Mouse (Mus musculus) frontal cortex, postnatal 14 days (tissue): ENCODE data around the gene Tmbim1.
A peak's percentile ranks its signal among the peaks of the same experiment; 100 is the strongest.

Experiments used
- DNase-seq, 2 experiments: peaks; one replicate each; pipeline ENCODE4 v3.0.0; 2022; ENCODE audit warnings: low spot score in 2 of 2

Tmbim1 gene

DNA sequence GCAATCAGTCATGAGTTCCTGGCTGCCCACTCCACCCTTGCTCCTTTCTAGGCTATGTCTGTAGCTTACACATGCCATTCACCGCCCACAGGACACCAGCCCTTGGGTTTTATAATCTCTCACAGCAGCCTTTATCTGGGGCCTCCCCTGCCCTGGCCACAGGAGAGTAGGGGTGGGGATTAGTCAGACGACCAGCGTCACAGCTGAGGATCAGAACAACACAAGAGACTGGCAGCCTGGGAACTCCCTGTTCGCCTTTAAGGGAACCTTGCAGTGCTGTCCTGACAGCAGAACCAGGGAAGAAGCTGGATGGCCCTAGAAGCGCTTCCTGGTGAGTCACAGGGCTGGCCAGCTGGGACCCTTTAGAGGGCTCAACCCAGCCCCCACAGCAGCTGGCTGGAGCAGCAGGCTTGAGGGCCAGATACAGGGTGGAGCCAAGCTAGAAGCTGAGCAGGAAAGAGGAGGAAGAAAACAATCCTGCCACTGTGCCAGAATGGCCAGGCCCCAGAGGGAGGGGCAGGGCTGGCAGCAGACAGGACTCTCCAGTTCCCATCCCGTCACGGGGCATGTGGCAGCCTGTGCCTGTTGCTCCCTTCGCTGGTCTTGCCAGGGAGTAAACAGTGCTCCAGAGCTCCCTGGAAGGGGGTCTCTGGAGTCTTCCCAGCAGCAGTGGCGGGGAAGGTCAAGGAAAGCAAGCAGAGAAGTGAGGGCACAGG, 9.8 kb downstream of the Tmbim1 start:
- peak; percentile 63 to 85 for DNase-seq

DNA sequence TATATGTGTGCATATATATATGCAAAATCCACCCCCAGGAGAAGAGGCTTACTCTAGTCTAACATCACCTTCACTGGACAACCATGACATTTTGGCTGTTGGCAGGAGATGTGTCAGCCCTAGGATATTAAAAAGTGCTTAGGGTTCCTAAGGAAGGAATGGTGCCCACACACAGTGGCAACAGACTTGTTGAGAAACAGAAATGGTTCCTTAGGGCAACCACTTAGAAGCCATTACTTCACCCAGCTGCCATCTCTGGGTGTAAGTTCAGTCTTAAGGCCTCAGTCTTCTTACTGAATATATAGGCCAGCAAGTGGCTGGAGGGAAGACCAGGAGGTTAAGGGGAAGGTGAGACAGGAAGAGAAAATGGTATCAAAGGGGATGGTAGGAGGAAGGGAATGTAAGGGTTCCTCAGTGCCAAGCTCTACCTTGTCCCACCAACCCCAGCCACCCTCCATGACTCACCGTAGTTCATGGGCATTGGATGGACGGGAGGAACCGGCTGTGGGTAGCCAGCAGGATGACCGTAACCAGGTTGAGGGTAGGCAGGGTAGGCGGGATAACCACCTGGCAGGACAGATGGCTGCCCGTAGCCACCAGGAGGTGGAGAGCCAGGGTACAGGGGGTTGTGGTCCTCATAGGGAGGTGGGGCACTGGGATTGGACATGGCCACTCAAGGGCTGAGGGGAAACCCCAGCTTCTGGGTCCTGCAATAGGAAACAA, 10.5 kb downstream of the Tmbim1 start:
- no peak for DNase-seq

DNA sequence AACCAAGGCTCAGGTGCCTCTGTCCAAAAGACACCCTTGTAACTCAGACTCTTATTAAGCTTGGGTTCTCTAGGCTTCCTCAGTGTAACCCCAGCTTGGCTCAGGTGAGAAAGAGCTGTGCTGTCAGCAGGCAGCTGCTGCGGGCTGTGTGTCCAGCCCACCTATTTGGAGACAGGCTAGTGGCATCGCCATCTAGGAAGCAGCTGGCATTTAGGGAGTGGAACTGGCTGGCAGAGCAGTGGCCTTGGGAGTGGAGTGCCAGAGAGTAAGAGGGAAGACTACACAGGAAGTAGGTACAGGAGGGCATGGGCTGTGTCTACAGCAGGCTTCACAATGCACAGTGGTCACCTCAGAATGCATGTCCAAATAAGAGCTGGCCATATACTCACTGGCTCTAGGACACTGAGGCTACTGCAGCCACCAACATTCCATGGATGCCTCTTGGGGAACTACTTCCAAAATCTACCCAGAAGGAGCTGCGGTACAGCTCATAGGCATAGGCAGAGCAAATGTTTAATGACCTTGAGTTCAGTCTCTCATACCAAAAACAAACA, 11.3 kb downstream of the Tmbim1 start:
- no peak for DNase-seq

DNA sequence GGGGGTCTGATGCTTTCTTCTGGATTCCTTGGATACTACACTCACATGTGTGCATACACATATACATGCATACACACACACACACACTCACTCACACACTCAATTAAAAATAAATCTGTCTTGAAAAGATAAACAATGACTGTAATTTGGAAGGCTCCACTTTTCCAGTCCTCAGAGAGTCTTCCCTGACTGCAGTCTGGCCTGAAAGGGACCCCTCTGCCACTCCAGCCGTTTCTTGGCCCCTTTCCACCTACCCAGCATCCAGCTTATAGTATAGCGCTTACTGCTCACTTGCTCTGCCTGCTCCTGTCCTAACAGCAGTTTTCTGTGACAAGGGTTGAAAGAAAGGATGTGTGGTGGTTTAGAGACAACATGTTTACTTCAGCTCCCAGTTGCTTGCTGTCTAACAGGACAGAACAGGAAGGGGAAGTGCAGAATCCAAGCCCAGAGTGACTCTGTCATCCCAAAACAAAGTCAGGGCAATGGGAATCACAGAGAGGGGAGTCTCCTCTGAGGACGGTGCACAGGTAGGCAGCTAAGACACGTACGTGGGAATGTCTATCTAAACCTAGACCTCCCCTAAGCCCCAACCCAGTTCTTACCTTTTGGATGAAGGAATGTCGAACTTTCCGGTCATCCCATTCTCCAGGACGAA, 12.0 kb downstream of the Tmbim1 start:
- DNase-seq = no peak

DNA sequence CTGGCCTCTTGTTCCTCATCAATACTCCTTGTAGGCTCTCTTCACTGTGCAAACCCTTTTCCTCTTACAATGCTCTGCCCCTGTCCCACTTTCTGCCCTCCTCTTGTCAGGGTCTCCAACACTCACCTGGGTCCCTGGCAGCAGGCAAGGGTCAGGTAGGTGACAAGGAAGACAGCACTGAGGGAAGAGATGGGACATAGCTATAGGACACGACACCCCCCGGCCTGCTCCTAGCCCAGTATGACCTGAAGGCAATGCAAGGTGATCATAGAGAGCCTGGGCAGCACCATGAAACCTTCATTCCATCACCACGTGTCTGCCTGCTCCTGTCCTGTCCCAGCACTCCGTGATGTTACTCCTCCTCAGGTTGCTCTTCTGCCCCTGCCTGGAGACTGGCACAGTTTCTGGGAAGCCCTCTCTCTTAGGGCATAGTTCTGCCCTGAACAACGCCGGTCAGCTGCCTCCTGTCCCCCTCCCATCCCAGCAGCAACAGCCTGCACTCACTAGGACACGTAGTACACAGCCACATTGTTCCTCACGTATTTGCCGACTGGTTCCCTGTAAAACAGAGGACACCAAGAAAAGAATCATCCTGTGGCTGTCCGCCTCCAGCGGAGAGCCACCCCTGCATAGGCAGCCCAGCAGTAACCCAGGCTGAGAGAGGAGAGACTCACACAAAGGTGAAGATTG, 12.9 kb downstream of the Tmbim1 start:
- DNase-seq = no peak

DNA sequence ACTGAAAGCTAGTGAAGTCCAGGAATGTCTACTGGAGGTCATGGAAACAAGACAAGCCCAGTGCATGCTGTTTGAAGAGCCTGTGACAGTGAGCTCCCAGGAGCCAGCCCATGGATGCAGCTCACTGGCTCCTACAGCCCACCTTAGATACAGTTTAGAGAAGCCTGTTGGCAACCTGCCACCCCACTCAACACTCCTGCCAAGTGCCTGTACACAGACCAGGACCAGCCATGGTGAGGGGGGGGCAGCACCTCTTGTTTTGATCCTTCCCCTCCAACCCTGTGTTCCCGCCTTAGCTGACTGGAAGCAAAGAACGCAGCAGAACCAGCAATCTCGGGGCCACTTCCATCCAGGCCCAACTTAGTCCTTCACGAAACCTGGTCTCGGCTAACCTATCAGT, 15.3 kb downstream of the Tmbim1 start:
- no peak for DNase-seq

DNA sequence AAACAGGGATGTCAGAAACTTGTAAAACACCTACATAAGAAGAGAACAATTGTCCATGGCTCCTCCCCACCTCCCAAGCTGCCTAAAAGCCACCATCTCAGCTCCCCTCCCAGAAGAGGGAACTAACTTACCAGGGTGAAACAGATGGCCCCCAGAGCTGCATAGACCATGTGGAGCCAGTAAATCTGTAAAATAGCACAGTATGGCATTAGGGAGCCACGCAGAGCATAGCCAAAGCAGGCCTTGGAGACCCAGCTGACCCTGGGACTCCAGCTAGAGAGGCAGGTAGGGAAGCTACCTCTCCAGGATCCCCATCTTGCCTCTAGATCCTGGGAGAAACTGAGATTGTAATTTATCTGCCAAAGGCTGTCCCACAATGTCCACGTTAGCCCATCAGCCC, 15.7 kb downstream of the Tmbim1 start:
- DNase-seq = no peak

DNA sequence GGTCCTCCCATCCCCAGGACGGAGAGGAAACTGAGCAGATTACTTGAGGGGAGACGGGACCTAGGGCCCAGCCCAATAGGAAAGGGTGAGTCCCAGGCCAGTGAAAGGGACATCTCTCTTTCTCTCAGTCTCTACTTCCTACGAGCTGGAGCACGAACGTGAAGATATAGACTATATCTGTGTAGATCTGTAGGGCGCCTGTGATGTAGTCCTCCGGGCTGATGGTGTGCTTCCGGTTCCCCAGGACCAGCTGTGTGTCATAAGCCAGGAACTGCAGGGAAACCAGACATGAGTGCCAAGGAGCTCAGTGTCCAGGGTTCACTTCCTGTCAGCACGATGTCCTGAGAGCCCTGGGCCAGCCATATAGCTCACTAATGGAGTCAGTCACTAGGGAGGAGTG, 16.2 kb downstream of the Tmbim1 start:
- DNase-seq = no peak

DNA sequence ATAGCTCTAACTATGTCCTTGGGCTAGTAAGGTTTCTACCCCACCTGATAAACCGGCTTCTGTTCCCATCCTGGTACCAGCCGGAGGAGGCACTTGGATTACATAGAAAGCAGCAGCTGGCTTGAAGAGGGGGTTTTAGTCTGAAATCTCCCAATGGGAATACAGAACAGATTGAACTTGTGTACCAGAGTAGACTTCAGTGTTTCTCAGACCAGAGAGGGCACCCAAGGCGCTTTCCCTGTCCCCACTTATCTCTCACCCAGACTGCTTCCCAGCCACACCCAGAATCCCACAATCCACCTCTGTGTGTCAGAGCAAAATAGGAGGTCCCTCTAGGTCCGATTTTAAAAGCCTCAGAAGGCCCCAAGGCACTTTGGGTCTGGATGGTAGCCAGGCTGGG, 17.1 kb downstream of the Tmbim1 start:
- no peak for DNase-seq

DNA sequence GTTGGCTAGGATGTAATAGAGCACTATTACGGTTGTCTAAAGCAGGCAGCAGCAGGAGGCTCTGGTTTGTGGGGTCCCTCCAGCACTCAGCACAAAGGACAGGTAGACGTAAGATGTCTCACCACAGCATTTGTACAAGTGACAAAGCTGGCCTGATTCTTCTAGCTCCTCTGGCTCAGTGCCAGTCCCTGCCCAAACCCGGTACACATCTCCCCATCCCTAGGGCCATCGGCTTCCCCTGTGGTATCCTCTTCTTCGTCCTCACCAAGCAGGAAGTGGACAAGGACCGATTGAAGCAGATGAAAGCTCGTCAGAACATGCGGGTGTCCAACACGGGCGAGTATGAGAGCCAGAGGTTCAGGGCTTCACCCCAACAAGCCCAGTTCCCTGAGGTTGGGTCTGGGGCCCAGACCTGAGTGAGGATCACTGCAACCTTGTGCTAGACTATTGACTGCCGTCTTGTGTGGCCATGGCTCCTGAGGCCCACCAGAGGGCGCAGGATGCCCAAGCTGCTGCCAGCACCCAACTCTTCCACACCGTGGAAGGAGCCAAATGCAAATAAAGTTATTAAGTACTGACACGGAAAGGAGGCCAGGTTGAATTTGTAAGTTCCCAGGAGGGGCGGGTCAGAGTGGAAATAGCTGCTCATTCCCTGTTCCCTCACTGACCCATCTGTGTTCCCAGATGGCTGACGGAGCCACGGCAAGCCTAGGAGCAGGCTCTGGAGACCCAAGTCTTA, 18.4 kb downstream of the Tmbim1 start:
- DNase-seq = peak in 1 of 2 experiments; percentile 21

DNA sequence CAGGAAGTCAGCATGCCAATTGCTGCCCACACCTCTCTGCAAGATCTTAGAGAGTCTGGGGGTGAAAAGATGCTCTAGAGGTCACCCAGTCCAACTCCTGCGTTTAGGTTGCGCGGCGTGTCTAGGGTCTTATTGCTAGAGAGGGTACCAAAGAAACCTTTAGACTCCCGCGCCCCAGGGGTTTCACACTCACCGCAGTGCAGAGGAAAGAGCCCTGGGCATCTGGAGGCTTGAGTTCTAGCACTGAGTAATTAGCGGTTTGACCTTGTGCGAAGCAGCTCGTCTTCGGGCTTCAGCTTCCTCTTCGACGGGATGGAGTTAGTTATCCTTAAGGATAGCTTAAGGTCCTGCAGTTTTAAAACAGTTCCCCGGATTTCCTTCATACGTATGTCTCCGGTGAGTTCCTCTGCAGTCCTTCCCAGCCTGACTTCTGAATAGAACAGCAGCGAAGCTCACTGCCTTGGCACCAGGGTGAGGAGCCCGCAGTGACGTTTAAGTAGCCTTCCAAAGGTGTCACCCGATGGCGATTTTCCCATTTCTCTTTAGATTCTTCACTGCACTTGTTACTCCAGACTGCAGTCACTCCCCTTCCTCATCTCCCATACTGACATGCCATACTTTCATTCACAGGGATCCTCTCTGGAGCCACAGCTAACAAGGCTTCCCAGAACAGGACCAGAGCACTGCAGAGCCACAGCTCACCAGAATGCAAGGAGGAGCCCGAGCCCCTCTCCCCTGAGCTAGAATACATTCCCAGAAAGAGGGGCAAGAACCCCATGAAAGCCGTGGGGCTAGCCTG, 20.0 kb downstream of the Tmbim1 start:
- DNase-seq = no peak

DNA sequence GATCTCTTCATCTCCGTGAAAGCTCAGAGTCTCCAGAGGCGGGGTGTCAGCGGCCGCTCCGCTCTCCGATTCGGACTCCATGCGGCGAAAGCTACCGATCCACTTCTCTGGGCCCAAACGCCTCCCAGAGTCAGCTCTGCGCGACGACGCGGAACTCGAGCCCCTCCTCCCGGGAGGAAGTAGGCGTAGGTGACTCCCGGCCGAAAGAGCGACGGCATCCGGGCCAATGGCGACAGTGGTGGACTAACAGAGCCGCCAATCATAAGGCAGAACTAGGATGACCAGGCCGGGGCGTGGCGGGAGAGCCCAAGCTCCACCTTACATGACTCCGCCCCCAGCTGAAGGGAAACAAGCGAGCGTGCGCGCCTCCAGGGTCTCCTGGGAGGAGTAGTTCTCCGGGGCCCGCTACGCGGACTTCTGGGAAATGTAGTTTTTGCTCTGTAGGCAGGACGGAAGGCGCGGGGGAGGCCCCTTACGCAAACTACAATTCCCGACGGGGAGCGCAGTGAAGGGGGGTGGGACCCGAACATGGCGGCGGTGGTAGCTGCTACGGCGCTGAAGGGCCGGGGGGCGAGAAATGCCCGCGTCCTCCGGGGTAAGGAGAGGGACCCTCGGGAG, 20.8 kb downstream of the Tmbim1 start, which contains the start of the genes Aamp and Pnkd:
Gene Aamp, minus strand, starts transcription at position 196 of the 618 bp plus-strand sequence.
Gene Pnkd, plus strand, starts transcription at position 388 of the 618 bp plus-strand sequence.
- DNase-seq = peak; percentile 100

DNA sequence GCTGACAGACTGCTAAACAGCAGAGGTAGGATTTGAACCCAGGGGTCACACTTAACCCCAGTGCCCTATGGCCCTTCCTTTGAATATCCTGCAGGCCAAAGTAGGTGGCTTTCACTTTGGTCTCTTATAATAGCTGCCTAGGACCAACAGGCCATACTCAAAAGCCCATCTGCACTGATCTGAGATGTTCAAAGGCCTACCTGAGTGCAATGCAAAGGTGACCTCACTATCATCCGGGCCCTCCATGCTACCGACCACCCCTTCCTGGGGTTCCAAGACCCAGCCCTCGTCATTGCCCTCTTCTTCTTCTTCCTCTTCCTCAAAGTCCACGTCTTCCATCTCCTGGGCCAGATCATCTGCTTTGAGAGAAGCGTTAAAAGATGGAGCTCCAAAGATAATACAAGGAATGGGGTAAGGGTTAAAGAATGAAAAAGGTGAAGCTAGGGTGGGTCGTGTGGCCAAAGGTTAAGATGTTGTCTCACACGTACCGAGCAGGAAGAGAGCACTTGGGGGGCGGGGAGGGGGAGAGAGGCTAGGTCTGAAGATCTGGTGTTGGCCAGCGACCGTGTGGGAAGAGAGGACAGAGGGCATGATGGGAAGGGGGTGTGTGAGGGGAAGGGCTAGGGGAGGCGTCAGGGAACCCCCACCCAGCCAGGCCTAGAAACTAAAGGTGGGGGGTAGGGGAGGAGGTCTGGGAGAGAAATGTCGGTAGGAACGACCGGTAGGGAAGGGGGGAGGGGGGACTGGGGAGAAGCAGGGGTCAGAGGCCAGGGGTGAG, 21.5 kb downstream of the Tmbim1 start:
- DNase-seq = peak in 1 of 2 experiments; percentile 28

DNA sequence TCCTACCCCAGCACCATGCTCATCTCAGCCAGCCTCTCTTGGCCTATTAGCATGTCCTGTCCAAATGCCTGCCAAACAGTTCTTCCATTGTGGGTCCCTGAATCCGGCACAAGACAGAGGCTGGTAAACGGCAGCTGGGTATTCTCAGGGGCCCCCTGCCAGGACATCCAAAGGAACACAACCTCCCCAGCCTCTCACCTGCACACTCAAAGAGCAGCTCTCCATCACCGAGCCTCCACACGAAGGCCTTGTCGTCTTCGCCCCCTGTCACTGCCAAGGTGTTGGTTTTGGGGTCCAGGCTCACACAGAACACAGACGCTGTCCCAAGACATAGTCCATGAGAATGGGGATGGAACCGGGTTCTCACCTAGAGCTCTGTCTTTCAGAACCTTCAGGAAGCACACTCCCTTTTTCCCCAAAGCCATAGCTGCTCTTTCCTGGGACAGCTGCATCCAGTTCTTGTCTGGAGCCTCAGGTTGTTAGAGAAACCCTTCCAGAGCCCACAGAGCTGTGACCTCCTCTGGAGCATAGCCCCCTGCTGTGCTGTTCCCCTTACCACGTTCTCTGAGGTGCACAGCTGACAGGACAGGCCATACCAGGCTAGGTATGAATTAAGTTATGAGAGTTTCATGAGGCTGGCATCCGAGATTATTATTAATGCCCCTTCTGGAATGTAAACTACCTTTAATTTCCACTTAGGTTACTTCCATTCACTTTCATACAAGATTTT, 22.4 kb downstream of the Tmbim1 start:
- DNase-seq = no peak

DNA sequence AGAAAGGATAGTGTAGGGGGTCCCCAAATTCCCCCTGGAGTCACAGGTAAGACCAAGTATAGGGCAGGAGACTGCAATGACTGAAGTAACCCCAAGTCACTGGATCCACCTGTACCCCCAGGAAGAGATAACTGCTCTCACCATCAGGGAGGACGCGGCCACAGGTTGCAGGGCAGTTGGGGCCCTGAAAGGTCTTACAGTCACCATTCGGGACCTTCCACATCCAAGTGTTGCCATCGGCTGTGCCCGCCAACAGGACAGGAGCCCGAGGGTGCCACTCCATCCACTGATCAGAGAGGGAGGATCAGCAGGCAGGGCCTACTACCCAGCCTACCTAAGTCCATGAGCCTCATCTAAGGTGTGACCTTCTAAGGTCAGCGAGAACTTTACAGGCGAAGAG, 23.5 kb downstream of the Tmbim1 start:
- no peak for DNase-seq

DNA sequence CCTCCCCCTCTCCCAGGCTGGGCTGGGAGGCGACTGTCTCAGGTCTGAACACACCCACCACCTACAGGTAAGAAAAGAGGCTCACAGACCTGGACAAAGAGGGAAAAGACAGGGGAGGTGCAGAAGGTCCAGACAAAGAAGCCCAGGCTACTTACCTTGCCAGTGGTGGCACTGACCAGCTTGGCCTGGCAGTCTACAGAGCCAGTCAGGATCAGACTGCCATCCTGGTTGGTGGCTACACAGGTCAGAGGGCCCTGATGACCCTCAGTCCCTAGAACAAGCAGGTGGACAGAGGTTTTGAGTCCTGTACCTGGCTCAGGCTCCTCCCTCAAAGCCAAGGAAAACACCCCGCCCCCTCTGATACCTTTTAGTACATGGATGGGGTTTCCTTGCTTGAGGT, 24.1 kb downstream of the Tmbim1 start:
- no peak for DNase-seq

DNA sequence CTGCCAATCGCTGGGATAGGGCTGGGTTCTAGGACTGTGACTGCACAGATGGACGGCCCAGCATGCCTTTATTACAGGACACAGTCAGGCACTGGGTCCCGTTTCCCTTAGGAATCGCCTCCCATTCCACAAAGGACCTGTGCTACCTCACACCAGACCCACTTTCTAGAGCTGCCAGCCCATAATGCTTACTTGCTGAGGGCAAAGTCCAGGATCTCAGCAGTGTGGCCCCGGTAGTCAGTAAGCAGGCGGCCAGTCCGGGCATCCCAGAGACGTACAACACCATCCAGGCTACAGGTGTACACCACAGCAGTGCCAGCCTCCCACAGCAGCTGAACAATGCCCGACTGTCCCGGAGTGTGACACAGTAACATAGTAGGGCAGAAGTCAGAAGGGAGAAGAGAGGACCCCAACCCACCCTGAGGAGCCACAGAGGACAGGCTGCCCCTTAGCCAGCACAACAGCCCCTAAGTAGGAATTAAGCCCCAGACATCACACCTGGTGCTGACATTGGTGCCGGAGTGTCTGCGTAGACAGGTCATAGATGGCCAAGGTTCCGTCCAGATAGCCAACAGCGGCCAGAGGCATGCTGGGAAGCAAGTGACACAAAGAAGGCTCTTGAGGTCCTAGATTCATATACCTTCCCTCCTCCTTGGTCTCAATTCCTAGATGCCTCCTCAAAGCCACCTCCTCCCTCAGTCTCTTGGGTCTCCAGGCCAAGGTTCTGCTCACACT, 24.7 kb downstream of the Tmbim1 start:
- DNase-seq = no peak

DNA sequence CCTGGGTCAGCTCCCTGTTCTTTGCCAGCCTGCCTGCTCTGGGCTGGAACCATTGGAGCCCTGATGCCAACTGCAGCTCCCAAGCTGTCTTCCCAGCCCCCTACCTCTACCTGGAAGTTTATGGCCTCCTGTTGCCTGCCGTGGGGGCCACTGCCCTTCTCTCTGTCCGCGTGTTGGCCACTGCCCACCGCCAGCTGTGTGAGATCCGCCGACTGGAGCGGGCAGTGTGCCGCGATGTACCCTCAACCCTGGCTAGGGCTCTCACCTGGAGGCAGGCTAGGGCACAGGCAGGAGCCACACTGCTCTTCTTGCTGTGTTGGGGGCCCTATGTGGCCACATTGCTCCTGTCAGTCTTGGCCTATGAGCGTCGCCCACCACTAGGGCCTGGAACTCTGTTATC, 26.4 kb downstream of the Tmbim1 start:
- DNase-seq = no peak
